Mouse (Mus musculus): Measurements from ENCODE around the gene Olfr376.

Olfr376 gene

DNA sequence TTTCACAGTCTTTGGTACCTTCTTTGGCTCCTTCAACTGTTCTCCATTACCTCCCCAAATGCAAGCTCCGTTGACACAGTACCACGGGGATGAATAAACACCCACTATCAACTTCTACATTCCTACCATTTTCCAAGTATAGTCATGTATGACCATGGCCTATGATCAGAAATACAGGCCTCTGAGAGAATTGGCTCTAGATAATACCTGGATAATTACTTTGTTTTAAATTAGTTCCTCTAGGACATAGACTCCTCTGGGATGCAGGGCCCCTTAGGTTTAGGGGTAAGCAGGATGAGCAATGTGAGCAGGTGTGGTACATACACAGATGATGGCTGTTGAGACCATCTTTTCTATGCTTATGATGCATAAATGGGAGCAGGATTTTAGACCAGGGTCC is at the start of gene Olfr376:
Gene Olfr376 (plus strand): TSS at position 301 of the 400 bp plus-strand sequence.
- no peak for TF ChIP-seq GATA4 (IDR thresholded peaks at IDR 0.05; ENCODE audit: insufficient replicate concordance, low read length)

DNA sequence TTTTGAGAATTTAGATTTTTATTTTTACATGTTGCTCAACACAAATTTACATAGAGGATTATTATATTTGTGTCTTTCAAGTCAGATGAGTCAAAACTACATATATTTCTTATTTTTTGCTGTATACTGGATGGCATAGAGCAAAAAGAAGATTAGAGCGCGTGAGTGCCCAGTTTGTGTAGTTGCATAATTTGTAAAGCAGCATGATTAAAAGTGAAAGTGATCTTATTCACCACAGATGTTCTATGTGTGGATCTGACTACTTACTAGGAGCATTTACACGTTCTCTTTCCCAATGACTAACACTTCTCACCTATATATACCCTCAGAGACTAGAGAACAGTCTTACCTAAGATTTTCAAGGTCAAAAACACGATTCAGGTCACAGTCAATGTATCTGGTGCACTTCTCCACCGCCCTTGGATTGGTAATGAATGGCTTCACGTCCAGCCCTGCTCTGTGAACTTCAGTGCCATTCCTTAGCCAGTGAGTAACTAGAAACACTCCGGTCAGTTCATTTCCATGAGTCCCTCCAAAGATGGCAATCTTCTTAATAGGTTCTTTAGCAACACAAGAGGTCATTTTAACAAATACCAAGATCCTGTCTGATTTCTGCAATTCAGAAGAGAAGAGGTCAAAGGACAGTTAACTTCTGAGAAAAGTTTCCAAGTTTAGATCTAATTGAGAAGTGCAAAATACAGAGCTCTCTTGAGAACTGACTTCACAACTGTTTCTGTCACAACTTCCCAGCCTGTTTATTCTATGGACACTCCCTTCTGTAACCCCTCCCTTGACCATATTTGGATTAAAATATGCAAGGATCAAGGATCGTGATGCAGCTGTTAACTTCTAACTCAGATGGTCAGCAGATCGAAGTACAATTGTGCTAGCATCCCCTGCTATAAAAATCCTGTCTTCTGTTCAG is 46.9 kb upstream of the Olfr376 start:
- TF ChIP-seq GATA4 (IDR thresholded peaks at IDR 0.05; ENCODE audit: insufficient replicate concordance, low read length) = no peak

DNA sequence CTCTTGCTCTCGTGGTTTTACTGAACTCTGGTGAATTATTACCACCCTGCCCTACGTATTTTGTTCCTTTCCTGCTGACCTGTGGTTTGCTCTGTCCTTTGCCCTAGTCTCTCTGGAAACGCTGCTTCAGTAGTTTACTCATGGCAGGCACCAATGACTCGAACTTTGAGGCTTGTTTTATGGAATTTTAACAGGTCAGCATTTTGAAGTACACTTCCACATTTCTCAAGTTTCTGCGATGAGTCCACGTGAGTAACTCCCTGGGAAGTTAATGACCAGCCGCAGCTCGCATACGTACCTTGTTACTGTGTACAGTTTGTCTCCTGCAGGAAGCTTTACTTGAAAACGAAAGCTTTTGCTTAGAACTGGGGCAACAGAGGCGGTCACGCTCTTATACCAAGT is 44.6 kb upstream of the Olfr376 start:
- TF ChIP-seq GATA4 (IDR thresholded peaks at IDR 0.05; ENCODE audit: insufficient replicate concordance, low read length) = no peak

DNA sequence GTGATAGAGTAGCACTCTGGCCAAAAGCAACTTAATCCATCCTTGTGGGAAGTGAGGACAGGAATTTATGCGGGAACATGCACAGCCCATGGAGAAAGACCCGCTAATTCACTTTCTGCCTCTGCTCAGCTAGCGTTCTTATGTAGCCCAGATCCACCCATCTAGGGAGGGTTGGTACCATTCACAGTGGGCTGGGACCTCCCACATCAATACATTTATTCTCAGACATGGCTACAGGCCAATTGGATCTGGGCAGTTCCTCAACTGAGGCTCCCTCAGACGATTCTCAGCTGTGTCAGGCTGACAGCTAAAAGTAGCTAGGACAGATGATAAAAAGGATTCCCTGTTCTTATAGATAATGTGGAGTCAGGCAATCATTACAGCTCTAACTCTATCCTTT is 43.7 kb upstream of the Olfr376 start:
- no peak for TF ChIP-seq GATA4 (IDR thresholded peaks at IDR 0.05; ENCODE audit: insufficient replicate concordance, low read length)

DNA sequence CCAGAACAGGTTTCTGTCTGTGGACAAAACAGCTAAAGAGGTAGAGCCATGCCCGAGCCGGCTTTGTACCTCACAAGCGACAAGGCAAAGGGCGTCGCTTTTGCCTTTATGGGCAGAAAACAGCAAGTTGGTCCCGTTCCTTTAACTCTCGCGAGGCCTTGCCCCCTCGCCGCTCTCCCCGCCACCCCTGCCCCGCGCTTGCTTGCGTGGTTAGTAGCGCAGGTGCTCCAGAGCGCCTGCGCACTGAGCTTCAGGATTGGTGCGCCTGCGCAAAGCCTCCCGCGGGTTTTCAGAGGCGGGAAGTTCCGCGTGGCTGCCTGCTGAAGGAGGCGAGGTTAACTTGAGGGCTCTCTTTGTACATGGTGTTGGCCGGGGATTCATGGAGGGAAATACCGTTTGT is 41.6 kb upstream of the Olfr376 start, which contains the start of the genes Aspa, Gm49340 and Spata22:
Gene Aspa (minus strand): TSS at position 155 of the 400 bp plus-strand sequence.
Gene Gm49340 (plus strand): TSS at position 300 of the 400 bp plus-strand sequence.
Gene Spata22 (plus strand): TSS at position 300 of the 400 bp plus-strand sequence.
- TF ChIP-seq GATA4 (IDR thresholded peaks at IDR 0.05; ENCODE audit: insufficient replicate concordance, low read length) = no peak

DNA sequence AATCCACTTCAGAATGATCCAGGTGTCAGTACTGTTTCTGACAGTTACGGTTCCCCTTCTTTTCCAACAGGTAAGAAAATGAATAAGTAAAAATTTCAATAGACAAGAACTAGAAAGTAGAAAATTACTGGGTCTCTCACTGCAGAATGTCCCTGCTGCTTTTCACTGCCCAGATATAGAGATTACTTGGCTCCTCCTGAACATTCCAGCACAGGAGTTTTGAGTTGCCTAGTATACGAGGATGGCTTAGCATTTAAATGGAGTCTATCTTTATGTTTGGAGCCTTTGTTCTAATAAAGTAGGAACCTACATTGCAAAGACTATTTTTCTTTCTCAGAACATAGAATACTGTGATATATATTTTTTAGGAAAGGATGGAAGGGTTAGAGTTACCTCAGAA is 37.7 kb upstream of the Olfr376 start:
- no peak for TF ChIP-seq GATA4 (IDR thresholded peaks at IDR 0.05; ENCODE audit: insufficient replicate concordance, low read length)

DNA sequence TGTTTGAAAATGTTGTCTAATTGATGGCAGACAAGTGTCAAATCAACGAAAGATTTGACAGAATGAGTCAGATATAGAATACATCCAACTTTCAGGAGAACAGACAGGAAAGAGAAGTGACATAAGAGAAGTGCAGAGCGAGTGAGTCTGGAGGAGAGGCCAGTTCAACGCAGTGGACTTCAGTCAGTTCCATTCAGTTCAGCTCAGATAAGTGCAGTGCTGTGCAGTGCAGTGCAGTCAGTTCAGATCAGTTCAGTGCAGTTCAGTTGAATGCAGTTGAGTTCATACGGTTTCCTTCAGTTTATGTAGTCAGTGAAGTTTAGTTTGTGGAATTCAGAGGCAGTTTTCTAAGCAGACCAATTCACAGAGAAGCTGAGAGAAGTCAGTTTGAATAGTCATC is 34.1 kb upstream of the Olfr376 start:
- no peak for TF ChIP-seq GATA4 (IDR thresholded peaks at IDR 0.05; ENCODE audit: insufficient replicate concordance, low read length)

DNA sequence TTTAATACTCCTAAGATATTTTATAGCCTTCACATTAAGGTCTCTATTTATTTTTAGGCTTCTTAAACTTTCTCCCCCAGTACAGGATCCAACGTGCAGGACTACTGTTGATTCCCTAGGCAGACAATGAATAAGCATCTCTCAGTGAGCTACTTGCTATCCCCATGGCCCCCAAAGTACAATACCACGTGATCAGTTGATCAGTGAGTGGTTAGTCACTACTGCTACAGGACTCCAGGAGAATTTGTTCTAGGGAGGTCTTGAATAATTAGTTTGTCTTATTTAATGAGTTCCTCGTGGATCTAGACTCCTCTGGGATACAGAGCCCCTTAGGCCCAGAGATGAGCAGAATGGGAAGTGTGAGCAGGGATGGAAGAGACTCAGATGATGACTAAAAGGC is 20.6 kb upstream of the Olfr376 start, which contains the start of gene Olfr20:
Gene Olfr20 (plus strand): TSS at position 301 of the 400 bp plus-strand sequence.
- TF ChIP-seq GATA4 (IDR thresholded peaks at IDR 0.05; ENCODE audit: insufficient replicate concordance, low read length) = no peak

DNA sequence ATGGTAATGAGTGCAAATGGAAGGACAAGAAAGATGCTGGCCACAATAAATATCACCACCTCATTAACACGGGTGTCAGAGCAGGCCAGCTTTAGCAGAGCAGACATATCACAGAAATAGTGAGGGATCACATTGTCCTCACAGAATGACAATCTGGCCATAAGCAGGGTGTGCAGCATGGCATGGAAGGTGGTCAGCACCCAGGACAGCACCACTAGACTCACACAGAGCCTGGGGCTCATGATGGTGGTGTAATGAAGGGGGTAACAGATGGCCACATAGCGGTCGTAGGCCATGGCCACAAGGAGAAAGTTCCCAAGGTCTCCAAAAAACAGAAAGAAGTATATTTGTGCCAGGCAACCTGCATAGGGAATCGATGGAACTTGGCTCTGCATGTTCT is 24.3 kb downstream of the Olfr376 start:
- no peak for TF ChIP-seq GATA4 (IDR thresholded peaks at IDR 0.05; ENCODE audit: insufficient replicate concordance, low read length)

DNA sequence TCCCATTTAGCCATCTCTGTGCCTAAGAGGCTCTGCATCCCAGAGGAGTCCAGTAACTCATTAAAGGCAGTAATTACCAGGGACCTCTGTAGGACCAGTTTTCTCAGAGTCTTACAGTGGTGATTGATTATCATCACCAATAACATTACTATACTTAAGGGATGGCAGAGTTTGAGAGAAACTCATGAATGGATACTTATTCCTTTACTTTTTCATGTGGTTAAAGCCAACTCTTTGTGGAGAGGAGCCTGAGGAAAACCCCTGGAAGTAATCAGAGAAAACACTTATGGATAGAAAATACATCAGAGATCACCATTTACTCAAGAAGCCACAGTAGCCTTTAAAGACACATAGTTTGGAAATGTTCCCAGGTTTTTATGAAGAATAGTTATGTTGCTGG is 28.5 kb downstream of the Olfr376 start, which contains the start of gene Olfr1:
Gene Olfr1 (minus strand): TSS at position 101 of the 400 bp plus-strand sequence.
- TF ChIP-seq GATA4 (IDR thresholded peaks at IDR 0.05; ENCODE audit: insufficient replicate concordance, low read length) = no peak
